Mouse (Mus musculus) MEL (cell line): Measurements from ENCODE around the gene Actl6a.
A peak's percentile ranks its signal among the peaks of the same experiment; 100 is the strongest.

ENCODE experiments used
- CTCF ChIP-seq, 3 experiments: IDR thresholded peaks in 2 of 3; conservative IDR thresholded peaks in 1 of 3; 2 replicates each; pipeline ENCODE4 v1.5.1; 2011 to 2012; ENCODE audit warnings: low read length in 3 of 3, low read depth in 2 of 3, mild to moderate bottlenecking in 2 of 3, improper control_type of control experiment in 1 of 3, inconsistent platforms in 1 of 3, mixed read lengths in 1 of 3, moderate library complexity in 1 of 3; ENCODE audit not compliant: control insufficient read depth in 1 of 3, insufficient read depth in 1 of 3, poor library complexity in 1 of 3, severe bottlenecking in 1 of 3
- EP300 ChIP-seq, 2 experiments: IDR thresholded peaks; 2 replicates each; pipeline ENCODE4 v1.6.1; 2011; ENCODE audit warnings: improper control_type of control experiment in 2 of 2, low read length in 2 of 2, low read depth in 1 of 2, mild to moderate bottlenecking in 1 of 2
- GATA1 ChIP-seq: IDR thresholded peaks from 2 replicates; pipeline ENCODE4 v1.6.1; 2011; ENCODE audit warnings: low read depth, low read length, improper control_type of control experiment
- MAFK ChIP-seq: IDR thresholded peaks from 2 replicates; pipeline ENCODE4 v1.6.1; 2011; ENCODE audit warnings: low read depth, mild to moderate bottlenecking, low read length, improper control_type of control experiment, borderline replicate concordance
- MAX ChIP-seq: IDR thresholded peaks from 2 replicates; pipeline ENCODE4 v1.6.1; 2011; ENCODE audit warnings: low read length, improper control_type of control experiment
- TBP ChIP-seq: IDR thresholded peaks from 2 replicates; pipeline ENCODE4 v1.8.0; 2011; ENCODE audit warnings: low read depth, low read length, improper control_type of control experiment

DNA sequence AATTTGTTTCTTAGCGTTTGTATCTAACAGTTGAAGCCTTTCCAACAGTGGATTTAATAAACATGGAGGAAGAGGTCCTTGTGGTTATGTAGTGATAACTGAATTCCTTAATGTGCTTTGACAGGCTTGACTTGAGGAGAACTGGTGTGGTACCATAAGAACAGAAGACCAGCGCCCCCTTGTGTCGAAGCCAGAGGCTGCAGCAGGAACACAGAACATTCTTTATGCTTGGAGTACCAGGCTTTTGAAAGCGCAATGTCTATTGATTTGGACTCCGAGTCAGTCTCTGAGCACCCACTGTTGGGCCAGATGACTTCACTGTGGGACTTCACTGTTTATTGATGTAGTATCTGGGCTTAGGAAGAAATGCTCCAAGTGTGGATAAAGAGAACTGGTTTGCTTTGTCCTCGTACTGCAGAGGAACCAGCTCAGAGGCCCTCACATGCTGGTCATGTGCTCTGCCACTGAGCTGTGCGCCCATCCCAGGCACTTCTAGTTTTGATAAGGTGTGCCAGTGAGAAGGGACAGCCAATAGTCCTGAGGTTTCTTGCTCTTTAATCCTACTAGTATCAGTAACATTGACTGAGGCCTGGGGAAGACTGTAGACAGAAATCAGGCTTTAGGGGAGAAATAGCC, 7.8 kb upstream of the Actl6a start:
- TF ChIP-seq EP300 (IDR thresholded peaks at IDR 0.05; ENCODE audit: low read depth in 1 of 2, low read length in 2 of 2), result peak; percentile 2 to 22; a peak in 1 of 4 replicates
- no peak for TF ChIP-seq MAFK
- no peak for TF ChIP-seq TBP
- peak; percentile 82 for TF ChIP-seq MAX
- TF ChIP-seq CTCF (IDR thresholded peaks at IDR 0.05 in 2 of 3, conservative IDR thresholded peaks at IDR 0.05 in 1 of 3; ENCODE audit: control insufficient read depth in 1 of 3, insufficient read depth in 1 of 3, low read depth in 2 of 3, low read length in 3 of 3, poor library complexity in 1 of 3, severe bottlenecking in 1 of 3), result peak; percentile 94 to 98 (median 96)
- no peak; the same call in 1 of the 2 replicates for TF ChIP-seq GATA1
